Mouse (Mus musculus): ENCODE results near the gene C1qtnf7. TPM values are rescaled to one million over a fixed set of nuclear protein-coding genes. Genes with fewer than 3 reads are reported as not detected.

Gene C1qtnf7
- polyA plus RNA-seq, 1 experiment from 2014 or later: 1.7 TPM

- no peak overlapping the region for H3K27ac ChIP-seq (replicated peaks)
- H3K4me2 ChIP-seq: no peak overlapping the region
- no peak overlapping the region for H3K9ac ChIP-seq (replicated peaks)
- H3K36me3 ChIP-seq: no peaks in the 10 kb centered on the region
- H3K4me1 ChIP-seq: no peaks in the 10 kb centered on the region
- no peaks in the 10 kb centered on the region for H3K9me3 ChIP-seq (replicated peaks)
- WGBS: 48% methylated on average over 1 of the region's 1 CpGs
- ATAC-seq (ENCODE audit: low FRiP score): no peak
- H3K27me3 ChIP-seq (replicated peaks): no peaks in the 10 kb centered on the region
- no peak overlapping the region for H3K4me3 ChIP-seq (replicated peaks)
Measured at GRCm38 (mm10) chr5:43584464-43584863, 69.1 kb downstream of the C1qtnf7 start.

DNA sequence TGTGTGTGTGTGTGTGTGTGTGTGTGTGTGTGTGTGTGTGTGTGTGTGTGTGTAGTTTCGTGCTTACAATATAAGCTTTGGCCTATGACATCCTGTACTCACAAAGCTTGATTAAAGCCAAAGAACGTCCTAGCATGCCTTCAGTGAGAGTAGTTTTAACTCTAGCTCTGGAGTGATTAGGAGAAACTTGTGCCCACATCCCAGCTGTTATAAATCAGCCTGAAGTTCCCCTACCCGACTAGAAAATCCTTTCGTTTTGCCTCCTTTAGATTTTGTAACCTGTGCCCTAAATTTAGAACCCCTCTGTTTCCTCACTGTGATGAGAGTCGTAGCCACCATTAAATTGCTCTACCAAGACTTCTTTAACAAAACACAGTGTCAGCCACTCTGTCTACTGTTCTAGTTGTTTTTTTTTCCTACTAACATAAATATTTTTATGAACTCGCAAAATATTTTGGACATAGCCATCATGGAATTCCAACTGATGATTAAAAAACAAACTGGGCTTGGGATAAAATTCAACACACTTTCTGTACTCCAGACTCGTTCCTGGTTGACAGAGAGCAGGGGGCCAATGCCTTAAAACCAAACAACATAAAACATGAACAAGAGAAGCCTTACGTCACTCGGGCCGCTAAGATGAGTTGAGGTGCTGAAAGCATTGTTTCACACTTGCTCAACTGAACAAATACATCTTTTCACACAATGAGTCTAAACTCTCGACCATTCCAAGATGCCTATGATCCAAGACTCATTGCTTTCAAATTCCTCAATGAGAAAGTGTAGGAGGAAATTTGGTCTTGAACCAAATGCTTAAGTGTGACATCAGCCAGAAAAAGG, 70.3 kb downstream of the C1qtnf7 start:
- no peaks in the 10 kb centered on the region for H3K27me3 ChIP-seq (replicated peaks)
- no peaks in the 10 kb centered on the region for H3K9me3 ChIP-seq (replicated peaks)
- no peak overlapping the region for H3K27ac ChIP-seq (replicated peaks)
- WGBS: 58% methylated on average over 11 of the region's 11 CpGs
- no peaks in the 10 kb centered on the region for H3K4me1 ChIP-seq
- H3K4me2 ChIP-seq: no peak overlapping the region
- H3K9ac ChIP-seq (replicated peaks): no peak overlapping the region
- no peak for ATAC-seq (ENCODE audit: low FRiP score)
- H3K4me3 ChIP-seq (replicated peaks): no peak overlapping the region
- no peaks in the 10 kb centered on the region for H3K36me3 ChIP-seq

- H3K27ac ChIP-seq (replicated peaks): no peak overlapping the region
- no peak overlapping the region for H3K9ac ChIP-seq (replicated peaks)
- H3K4me1 ChIP-seq: no peaks in the 10 kb centered on the region
- WGBS: 80% methylated on average over 5 of the region's 5 CpGs
- no peak overlapping the region for H3K4me2 ChIP-seq
- no peaks in the 10 kb centered on the region for H3K36me3 ChIP-seq
- H3K4me3 ChIP-seq (replicated peaks): no peak overlapping the region
- no peak for ATAC-seq (ENCODE audit: low FRiP score)
- H3K9me3 ChIP-seq (replicated peaks): no peaks in the 10 kb centered on the region
- H3K27me3 ChIP-seq (replicated peaks): no peaks in the 10 kb centered on the region
Measured at GRCm38 (mm10) chr5:43588791-43589439, 73.6 kb downstream of the C1qtnf7 start.

GRCm38 (mm10) chr5:43589440-43589830, 74.1 kb downstream of the C1qtnf7 start:
- Histone ChIP-seq H3K9ac (replicated peaks) (no peak overlapping the region), H3K27ac (replicated peaks) (no peak overlapping the region), H3K4me2 (no peak overlapping the region), H3K36me3 (no peaks in the 10 kb centered on the region), H3K9me3 (replicated peaks) (no peaks in the 10 kb centered on the region), H3K4me1 (no peaks in the 10 kb centered on the region), H3K27me3 (replicated peaks) (no peaks in the 10 kb centered on the region), H3K4me3 (replicated peaks) (no peak overlapping the region)
- no peak for ATAC-seq (ENCODE audit: low FRiP score)
- WGBS: 68% methylated on average over 2 of the region's 2 CpGs

DNA sequence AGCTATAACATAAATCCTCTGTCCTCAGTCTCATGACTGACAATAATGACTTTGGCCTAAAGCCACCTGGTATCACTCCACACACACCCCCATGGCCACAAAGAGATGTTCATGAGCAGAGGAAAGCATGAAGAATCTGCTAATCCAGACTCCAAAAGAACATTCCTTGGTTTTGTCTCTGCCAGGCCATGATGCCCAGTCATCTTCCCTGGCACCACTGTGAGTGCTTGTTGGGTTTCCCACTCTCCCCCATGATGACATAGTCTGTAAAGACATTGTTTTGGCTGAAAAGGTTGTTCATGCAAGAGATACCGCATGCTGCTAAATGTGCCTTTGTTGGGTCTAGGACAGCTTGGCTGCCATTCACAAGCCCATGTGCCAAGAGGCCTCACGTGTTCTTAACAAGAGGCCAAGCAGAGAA, 75.0 kb downstream of the C1qtnf7 start:
- WGBS: 74% methylated on average over 2 of the region's 2 CpGs
- no peaks in the 10 kb centered on the region for H3K9me3 ChIP-seq (replicated peaks)
- no peaks in the 10 kb centered on the region for H3K36me3 ChIP-seq
- no peak overlapping the region for H3K9ac ChIP-seq (replicated peaks)
- ATAC-seq (ENCODE audit: low FRiP score): no peak
- no peaks in the 10 kb centered on the region for H3K27me3 ChIP-seq (replicated peaks)
- H3K4me3 ChIP-seq (replicated peaks): no peak overlapping the region
- H3K4me1 ChIP-seq: no peaks in the 10 kb centered on the region
- H3K27ac ChIP-seq (replicated peaks): no peak overlapping the region
- H3K4me2 ChIP-seq: no peak overlapping the region

- H3K4me1 ChIP-seq: no peaks in the 10 kb centered on the region
- H3K9ac ChIP-seq (replicated peaks): no peak overlapping the region
- no peak overlapping the region for H3K4me2 ChIP-seq
- 90% methylated on average over 8 of the region's 8 CpGs for WGBS
- H3K9me3 ChIP-seq (replicated peaks): no peaks in the 10 kb centered on the region
- H3K4me3 ChIP-seq (replicated peaks): no peak overlapping the region
- no peaks in the 10 kb centered on the region for H3K27me3 ChIP-seq (replicated peaks)
- ATAC-seq (ENCODE audit: low FRiP score): no peak
- H3K27ac ChIP-seq (replicated peaks): no peak overlapping the region
- no peaks in the 10 kb centered on the region for H3K36me3 ChIP-seq
Measured at GRCm38 (mm10) chr5:43601601-43602000, 86.3 kb downstream of the C1qtnf7 start.

GRCm38 (mm10) chr5:43602518-43602917, 87.2 kb downstream of the C1qtnf7 start:
- no peak overlapping the region for H3K9ac ChIP-seq (replicated peaks)
- ATAC-seq (ENCODE audit: low FRiP score): no peak
- no peak overlapping the region for H3K4me2 ChIP-seq
- no peak overlapping the region for H3K27ac ChIP-seq (replicated peaks)
- no peaks in the 10 kb centered on the region for H3K27me3 ChIP-seq (replicated peaks)
- no peaks in the 10 kb centered on the region for H3K4me1 ChIP-seq
- no peak overlapping the region for H3K4me3 ChIP-seq (replicated peaks)
- no peaks in the 10 kb centered on the region for H3K9me3 ChIP-seq (replicated peaks)
- 91% methylated on average over 3 of the region's 3 CpGs for WGBS
- no peaks in the 10 kb centered on the region for H3K36me3 ChIP-seq

- Histone ChIP-seq H3K4me2 (no peak overlapping the region), H3K4me3 (replicated peaks) (no peak overlapping the region), H3K9ac (replicated peaks) (no peak overlapping the region), H3K9me3 (replicated peaks) (no peaks in the 10 kb centered on the region), H3K4me1 (peaks cover 5% of the 10 kb centered on the region; the same call in 1 of the 2 replicates), H3K36me3 (no peaks in the 10 kb centered on the region), H3K27ac (replicated peaks) (no peak overlapping the region), H3K27me3 (replicated peaks) (no peaks in the 10 kb centered on the region)
- ATAC-seq (ENCODE audit: low FRiP score): no peak
- WGBS: 68% methylated on average over 3 of the region's 3 CpGs
Measured at GRCm38 (mm10) chr5:43603559-43603958, 88.2 kb downstream of the C1qtnf7 start.

GRCm38 (mm10) chr5:43608073-43608472, 92.7 kb downstream of the C1qtnf7 start:
- H3K9me3 ChIP-seq (replicated peaks): no peaks in the 10 kb centered on the region
- ATAC-seq (ENCODE audit: low FRiP score): peak; percentile 82
- H3K4me1 ChIP-seq: peaks cover 9% of the 10 kb centered on the region; the same call in 1 of the 2 replicates
- H3K9ac ChIP-seq (replicated peaks): no peak overlapping the region
- H3K4me3 ChIP-seq (replicated peaks): no peak overlapping the region
- H3K27ac ChIP-seq (replicated peaks): no peak overlapping the region
- no peaks in the 10 kb centered on the region for H3K36me3 ChIP-seq
- H3K4me2 ChIP-seq: no peak overlapping the region
- 56% methylated on average over 3 of the region's 3 CpGs for WGBS
- H3K27me3 ChIP-seq (replicated peaks): no peaks in the 10 kb centered on the region

GRCm38 (mm10) chr5:43609760-43610159, 94.4 kb downstream of the C1qtnf7 start:
- no peak overlapping the region for H3K4me3 ChIP-seq (replicated peaks)
- no peaks in the 10 kb centered on the region for H3K9me3 ChIP-seq (replicated peaks)
- no peak overlapping the region for H3K4me2 ChIP-seq
- H3K4me1 ChIP-seq: peaks cover 9% of the 10 kb centered on the region; the same call in 1 of the 2 replicates
- no peak overlapping the region for H3K27ac ChIP-seq (replicated peaks)
- no peak for ATAC-seq (ENCODE audit: low FRiP score)
- H3K27me3 ChIP-seq (replicated peaks): no peaks in the 10 kb centered on the region
- H3K9ac ChIP-seq (replicated peaks): no peak overlapping the region
- 80% methylated on average over 1 of the region's 1 CpGs for WGBS
- H3K36me3 ChIP-seq: no peaks in the 10 kb centered on the region

GRCm38 (mm10) chr5:43621575-43622299, 106.4 kb downstream of the C1qtnf7 start:
- Histone ChIP-seq H3K4me2 (no peak overlapping the region), H3K9me3 (replicated peaks) (no peaks in the 10 kb centered on the region), H3K27me3 (replicated peaks) (no peaks in the 10 kb centered on the region), H3K36me3 (no peaks in the 10 kb centered on the region), H3K27ac (replicated peaks) (peak overlapping the region; percentile 64; the same call in 1 of the 2 replicates), H3K9ac (replicated peaks) (no peak overlapping the region), H3K4me1 (0 out of 2 replicates have a peak, but pooled peaks cover 12% of the 10 kb centered on the region), H3K4me3 (replicated peaks) (no peak overlapping the region)
- peak; percentile 69 for ATAC-seq (ENCODE audit: low FRiP score)
- WGBS: 49% methylated on average over 7 of the region's 7 CpGs

Data from neural tube, embryonic 15.5 days (tissue).